Mouse (Mus musculus): ENCODE results near the gene Hbb-bt. TPM values are rescaled to one million over a fixed set of nuclear protein-coding genes. Genes with fewer than 3 reads are reported as not detected.
"Not testable (repeated sequence)": the region's sequence is repeated elsewhere in the genome, so short reads cannot be mapped to it uniquely, and the experiment has no call there.

Gene Hbb-bt
- 10 to 100 TPM; 29.5 to 36.6 TPM for total RNA-seq (2021)
- long read RNA-seq, experiment 1, partial matches to known transcripts: 1 of 4 reads
- long read RNA-seq, experiment 1, other reads (novel, unspliced or antisense): 0 of 4 reads
- long read RNA-seq, experiment 2, partial matches to known transcripts: 0 of 4 reads
- long read RNA-seq, experiment 2, other reads (novel, unspliced or antisense): 1 of 4 reads

DNA sequence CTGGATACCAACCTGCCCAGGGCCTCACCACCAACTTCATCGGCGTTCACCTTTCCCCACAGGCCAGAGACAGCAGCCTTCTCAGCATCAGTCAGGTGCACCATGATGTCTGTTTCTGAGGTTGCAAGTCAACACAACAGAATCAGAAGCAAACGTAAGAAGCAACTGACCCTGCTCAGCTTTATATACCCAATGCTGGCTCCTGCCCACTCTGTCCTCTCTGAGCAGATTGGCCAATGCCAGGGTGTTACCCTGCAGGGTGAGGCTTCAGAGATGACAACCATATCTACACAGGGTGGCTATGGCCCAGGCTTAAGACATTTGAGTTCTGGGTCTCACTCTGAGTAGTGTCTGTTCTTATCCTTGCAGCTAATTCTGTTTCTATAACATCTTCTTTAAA, at the start of gene Hbb-bt:
Gene Hbb-bt, minus strand, starts transcription at position 231 of the 400 bp plus-strand sequence.
- no peak for TF ChIP-seq CTCF (IDR thresholded peaks at IDR 0.05)
- H3K27ac ChIP-seq: no peak within 1 kb of the TSS
- intact Hi-C loops (cut with DNase I): no loop called here
- no peak within 1 kb of the TSS for H3K4me3 ChIP-seq
- no peak for DNase-seq (ENCODE audit: extremely low spot score in 1 of 2, low spot score in 2 of 2)

DNA sequence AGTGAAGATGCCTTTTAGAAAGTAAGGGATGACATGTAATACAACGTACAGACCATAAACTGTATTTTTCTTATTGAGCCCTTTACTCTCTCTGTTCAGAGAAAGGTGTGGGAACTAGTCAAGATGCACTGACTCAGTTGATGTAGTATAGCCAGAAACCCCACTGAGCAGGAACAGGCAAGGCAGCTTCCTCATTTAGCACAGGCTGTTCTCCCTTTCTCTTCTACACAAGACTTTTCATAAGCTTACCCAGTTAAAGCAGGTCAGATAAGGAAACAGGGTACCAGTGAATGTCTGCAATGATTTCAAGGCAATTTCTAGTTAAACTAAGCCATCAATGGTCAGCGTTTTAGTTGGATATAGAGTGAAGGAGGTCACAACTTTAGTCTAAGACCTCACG, 47.7 kb upstream of the Hbb-bt start:
- intact Hi-C loops (cut with DNase I): no loop called here
- no peak overlapping the region for H3K4me3 ChIP-seq
- no peak for TF ChIP-seq CTCF (IDR thresholded peaks at IDR 0.05)
- DNase-seq (ENCODE audit: extremely low spot score in 1 of 2, low spot score in 2 of 2): no peak
- no peak overlapping the region for H3K27ac ChIP-seq

DNA sequence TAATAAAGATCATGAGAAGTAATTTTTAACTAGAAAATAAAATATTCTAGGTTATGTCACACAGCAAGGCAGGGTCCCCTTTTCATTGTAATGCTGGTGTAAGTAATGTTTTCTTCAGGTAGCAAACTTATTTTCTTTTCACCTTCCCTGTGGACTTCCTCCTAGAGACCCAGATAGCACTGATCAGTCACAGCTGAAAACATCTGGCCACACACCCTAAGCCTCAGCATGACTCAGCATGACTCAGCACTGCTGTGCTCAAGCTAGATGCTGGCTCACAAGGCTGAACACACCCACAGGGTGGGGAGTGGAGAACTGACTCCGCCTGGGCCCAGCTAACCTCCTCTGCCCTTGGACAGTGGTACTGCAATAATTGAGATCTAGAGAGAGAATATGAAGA, 47.1 kb upstream of the Hbb-bt start:
- intact Hi-C loops (cut with DNase I): no loop called here
- DNase-seq (ENCODE audit: extremely low spot score in 1 of 2, low spot score in 2 of 2): no peak
- no peak overlapping the region for H3K27ac ChIP-seq

DNA sequence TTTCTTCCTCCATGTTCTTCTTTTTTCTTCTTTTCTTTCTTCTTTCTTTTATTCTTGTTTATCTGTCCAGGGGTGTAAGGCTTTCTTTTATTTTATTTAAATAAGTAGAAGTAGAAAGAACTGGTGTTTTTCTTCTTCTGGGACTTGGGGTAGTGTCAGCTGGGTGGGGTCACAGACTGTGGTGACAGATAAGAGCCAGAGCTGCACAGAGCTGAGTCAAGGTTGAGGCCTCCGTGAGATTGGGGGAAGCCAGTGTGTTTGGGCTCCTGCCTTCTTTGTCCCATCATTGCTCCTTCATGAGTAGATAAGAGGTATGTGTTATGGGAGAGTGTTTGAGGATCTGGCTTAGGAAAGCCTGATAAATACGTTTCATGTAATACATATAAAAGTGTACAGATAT, 45.3 kb upstream of the Hbb-bt start:
- Histone ChIP-seq H3K27ac (no peak overlapping the region), H3K4me3 (no peak overlapping the region)
- intact Hi-C loops (cut with DNase I): no loop called here
- no peak for TF ChIP-seq CTCF (IDR thresholded peaks at IDR 0.05)
- DNase-seq (ENCODE audit: extremely low spot score in 1 of 2, low spot score in 2 of 2): no peak

More for the DNA sequence above, 47.1 kb upstream of the Hbb-bt start:
- H3K4me3 ChIP-seq: no peak overlapping the region
- no peak for TF ChIP-seq CTCF (IDR thresholded peaks at IDR 0.05)

DNA sequence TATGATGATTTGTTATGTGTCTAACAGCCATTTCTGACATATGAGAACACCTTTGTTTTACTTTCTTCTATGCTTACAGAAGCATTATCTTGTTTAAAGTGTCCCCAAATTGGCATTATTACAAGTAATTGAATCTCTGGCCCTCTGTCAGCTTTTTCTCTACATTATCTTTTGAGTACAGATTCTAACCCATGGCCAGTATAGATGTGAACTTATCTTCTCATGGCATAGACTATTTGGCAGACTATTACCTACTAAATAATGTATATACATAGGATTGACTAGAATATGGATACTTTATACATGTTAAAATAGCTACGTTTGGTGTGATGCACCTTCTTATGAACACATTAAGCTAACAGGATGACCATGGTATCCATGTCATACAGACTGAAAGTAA, 40.9 kb upstream of the Hbb-bt start:
- DNase-seq (ENCODE audit: extremely low spot score in 1 of 2, low spot score in 2 of 2): no peak
- no peak overlapping the region for H3K27ac ChIP-seq
- no peak overlapping the region for H3K4me3 ChIP-seq
- TF ChIP-seq CTCF (IDR thresholded peaks at IDR 0.05): no peak
- intact Hi-C loops (cut with DNase I): no loop called here

DNA sequence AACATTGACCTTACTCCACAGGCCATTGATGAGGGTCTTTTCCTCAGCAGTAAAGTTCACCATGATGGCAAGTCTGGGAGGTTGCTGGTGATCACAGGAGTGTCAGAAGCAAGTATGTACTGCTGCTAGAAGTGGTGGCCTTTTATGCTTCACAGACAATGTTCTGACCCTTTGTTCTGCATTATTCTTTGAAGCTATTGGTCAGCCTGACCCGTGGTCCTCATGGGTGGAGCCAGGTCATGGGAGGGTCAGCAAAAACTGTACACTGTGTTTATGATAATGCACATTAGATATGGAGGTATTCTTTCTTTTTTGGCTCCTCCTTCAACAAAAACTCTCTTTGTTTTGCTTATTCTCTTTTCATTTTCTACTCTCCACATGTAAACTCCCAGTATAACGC, 39.3 kb upstream of the Hbb-bt start, which contains the start of gene Hbb-y:
Gene Hbb-y, minus strand, starts transcription at position 127 of the 400 bp plus-strand sequence.
- Histone ChIP-seq H3K27ac (no peak within 1 kb of the TSS), H3K4me3 (no peak within 1 kb of the TSS)
- DNase-seq (ENCODE audit: extremely low spot score in 1 of 2, low spot score in 2 of 2): no peak
- no peak for TF ChIP-seq CTCF (IDR thresholded peaks at IDR 0.05)
- intact Hi-C loops (cut with DNase I): no loop called here

DNA sequence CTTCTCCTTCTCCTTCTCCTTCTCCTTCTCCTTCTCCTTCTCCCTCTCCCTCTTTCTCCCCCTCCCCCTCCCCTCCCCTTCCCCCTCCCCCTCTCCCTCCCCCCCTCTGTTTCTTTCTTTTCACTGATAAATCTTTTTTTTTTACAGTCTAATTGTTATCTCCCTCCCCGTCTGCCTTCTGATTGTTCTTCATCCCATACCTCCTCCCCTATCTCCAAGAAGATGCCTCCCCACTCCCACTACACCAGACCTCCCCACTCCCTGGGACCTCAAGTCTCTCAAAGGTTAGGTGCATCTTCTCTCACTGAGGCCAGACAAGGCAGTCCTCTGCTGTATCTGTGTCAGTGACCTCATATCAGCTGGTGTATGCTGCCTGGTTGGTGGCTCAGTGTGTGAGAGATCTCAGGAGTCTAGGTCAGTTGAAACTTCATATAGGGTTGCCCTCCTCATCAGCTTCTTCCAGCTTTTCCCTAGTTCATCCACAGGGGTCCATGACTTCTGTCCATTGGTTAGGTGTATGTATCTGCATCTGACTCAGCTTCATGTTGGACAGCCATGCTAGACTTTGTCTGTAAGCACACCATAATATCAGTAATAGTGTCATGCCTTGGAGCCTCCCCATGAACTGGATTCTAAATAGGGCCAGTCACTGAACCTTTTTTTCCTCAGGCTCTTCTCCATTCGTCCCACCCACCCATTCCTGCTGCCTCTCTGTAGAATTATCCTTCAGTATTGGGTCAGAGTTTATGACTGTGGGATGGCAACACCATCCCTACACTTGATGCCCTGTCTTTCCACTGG, 30.9 kb upstream of the Hbb-bt start:
- Histone ChIP-seq H3K27ac (no peak overlapping the region), H3K4me3 (no peak overlapping the region)
- no peak for DNase-seq (ENCODE audit: extremely low spot score in 1 of 2, low spot score in 2 of 2)
- intact Hi-C loops (cut with DNase I): no loop called here
- no peak for TF ChIP-seq CTCF (IDR thresholded peaks at IDR 0.05)

DNA sequence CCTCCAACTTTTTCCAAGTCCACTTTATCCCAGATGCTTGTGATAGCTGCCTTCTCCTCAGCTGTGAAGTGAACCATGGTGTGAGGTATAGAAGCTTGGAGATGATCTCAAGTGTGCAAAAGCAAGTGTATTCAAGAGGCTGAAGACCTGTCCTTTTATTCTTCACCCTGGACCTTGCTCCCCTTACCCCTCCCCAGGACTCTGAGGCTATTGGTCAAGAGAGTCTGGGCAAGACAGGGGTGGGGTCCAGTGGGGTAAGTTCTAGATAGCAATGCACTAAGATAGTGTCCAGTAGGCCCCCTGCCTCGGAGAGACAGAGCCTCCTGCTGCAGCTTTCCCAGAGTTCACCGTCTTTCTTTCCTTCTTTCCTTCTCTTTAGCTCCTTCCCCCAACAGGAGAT, 29.2 kb upstream of the Hbb-bt start, which contains the start of gene Hbb-bh1:
Gene Hbb-bh1, minus strand, starts transcription at position 131 of the 400 bp plus-strand sequence.
- H3K4me3 ChIP-seq: no peak within 1 kb of the TSS

DNA sequence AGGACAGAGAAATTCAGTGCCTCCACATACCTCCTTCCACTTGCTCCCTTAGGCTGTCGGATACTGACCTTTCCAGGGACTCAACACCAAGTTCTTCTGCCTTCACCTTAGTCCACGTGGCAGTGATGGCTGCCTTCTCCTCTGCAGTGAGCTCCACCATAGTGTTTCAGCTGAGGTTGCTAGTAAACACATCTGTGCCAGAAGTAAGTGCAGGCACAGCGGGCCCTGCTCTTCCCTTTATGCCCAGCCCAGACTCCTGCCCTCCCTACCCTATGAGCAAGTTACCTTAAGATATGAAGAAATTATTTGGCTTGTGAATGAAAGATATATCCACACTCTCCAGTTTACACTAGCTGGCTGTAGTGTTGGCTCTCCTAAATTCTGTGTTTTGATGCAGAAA, 26.5 kb upstream of the Hbb-bt start, which contains the start of gene Hbb-bh2:
Gene Hbb-bh2, minus strand, starts transcription at position 253 of the 400 bp plus-strand sequence.
- Histone ChIP-seq H3K4me3 (no peak within 1 kb of the TSS), H3K27ac (no peak within 1 kb of the TSS)
- TF ChIP-seq CTCF (IDR thresholded peaks at IDR 0.05): no peak
- intact Hi-C loops (cut with DNase I): no loop called here
- no peak for DNase-seq (ENCODE audit: extremely low spot score in 1 of 2, low spot score in 2 of 2)

More for the DNA sequence above, 29.2 kb upstream of the Hbb-bt start, which contains the start of gene Hbb-bh1:
- intact Hi-C loops (cut with DNase I): no loop called here
- no peak for DNase-seq (ENCODE audit: extremely low spot score in 1 of 2, low spot score in 2 of 2)
- TF ChIP-seq CTCF (IDR thresholded peaks at IDR 0.05): no peak
- H3K27ac ChIP-seq: no peak within 1 kb of the TSS

DNA sequence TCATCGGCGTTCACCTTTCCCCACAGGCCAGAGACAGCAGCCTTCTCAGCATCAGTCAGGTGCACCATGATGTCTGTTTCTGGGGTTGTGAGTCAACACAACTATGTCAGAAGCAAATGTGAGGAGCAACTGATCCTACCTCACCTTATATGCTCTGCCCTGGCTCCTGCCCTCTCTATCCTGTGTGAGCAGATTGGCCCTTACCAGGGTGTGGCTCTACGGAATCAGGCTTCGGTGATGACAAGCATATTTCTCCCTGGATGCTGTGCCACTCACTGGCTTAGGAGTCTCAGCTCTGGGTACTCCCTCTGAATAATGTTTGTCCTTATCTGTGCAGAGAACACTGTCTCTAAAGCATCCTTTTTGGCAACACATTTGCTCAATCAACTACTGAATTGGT, 14.0 kb upstream of the Hbb-bt start, which contains the start of gene Hbb-bs:
Gene Hbb-bs, minus strand, starts transcription at position 289 of the 400 bp plus-strand sequence.
- intact Hi-C loops (cut with DNase I): no loop called here
- no peak within 1 kb of the TSS for H3K27ac ChIP-seq
- H3K4me3 ChIP-seq: no peak within 1 kb of the TSS
- no peak for DNase-seq (ENCODE audit: extremely low spot score in 1 of 2, low spot score in 2 of 2)
- TF ChIP-seq CTCF (IDR thresholded peaks at IDR 0.05): no peak

DNA sequence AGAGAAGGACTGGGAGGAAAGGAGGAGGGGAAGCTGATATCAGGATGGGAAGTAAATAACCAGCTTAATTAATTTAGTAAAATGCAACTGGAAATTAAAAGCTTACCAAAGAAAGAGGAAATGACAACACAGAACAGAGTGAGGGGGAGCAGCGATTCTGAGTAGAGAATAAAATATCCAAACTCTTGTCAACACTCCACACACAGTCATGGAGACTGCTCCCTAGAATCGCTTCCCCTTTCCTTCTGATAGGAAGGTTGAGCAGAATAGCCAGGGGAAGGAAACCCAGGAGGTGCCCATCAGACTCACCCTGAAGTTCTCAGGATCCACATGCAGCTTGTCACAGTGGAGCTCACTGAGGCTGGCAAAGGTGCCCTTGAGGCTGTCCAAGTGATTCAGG, 13.3 kb upstream of the Hbb-bt start:
- intact Hi-C loops (cut with DNase I): not testable (repeated sequence)

DNA sequence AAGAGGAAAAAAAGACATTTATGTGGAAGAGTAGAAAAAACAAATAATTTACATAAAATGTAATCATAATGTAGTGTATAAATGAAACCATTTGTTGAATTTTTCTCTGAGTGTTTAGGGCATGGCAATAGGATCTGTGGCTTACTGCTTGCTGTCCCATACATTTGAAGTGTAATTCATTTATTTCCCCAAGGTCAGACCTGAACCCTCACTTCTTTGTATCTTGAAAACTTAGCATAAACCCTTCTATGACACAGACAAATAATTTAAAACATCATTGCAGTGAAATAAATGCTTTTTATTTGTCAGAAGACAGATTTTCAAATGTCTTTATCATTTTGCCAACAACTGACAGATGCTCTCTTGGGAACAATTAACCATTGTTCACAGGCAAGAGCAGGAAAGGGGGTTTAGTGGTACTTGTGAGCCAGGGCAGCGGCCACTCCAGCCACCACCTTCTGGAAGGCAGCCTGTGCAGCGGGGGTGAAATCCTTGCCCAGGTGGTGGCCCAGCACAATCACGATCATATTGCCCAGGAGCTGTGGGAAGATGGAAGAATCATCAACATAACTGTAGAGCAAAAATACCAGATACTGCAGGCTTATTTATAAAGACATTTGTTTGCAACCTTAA, 12.6 kb upstream of the Hbb-bt start:
- H3K4me3 ChIP-seq: no peak overlapping the region
- DNase-seq (ENCODE audit: extremely low spot score in 1 of 2, low spot score in 2 of 2): no peak
- intact Hi-C loops (cut with DNase I): no loop called here
- no peak overlapping the region for H3K27ac ChIP-seq
- TF ChIP-seq CTCF (IDR thresholded peaks at IDR 0.05): no peak

More for the DNA sequence above, 13.3 kb upstream of the Hbb-bt start:
- DNase-seq (ENCODE audit: extremely low spot score in 1 of 2, low spot score in 2 of 2); H3K4me3 ChIP-seq; H3K27ac ChIP-seq: not testable (repeated sequence)
